Mouse (Mus musculus): Measurements from ENCODE around the gene Sgk1.

GRCm38 (mm10) chr10:21976253-21976652, 94.3 kb downstream of the Sgk1 start:
- TF ChIP-seq CTCF (IDR thresholded peaks at IDR 0.05) (no peak), EP300 (IDR thresholded peaks at IDR 0.05) (no peak)

Measured in lung, postnatal 0 days (tissue).